Mouse (Mus musculus) heart, postnatal 14 days (tissue): ENCODE results near the gene Il4i1. TPM values are rescaled to one million over a fixed set of nuclear protein-coding genes. Genes with fewer than 3 reads are reported as not detected.

Experiments
- DNase-seq, 2 experiments: peaks; one replicate each; pipeline ENCODE4 v3.0.0; 2021 to 2022
- intact Hi-C: fragments of 180-260 bp; cut with DNase I; formaldehyde crosslinking; loops from one replicate; pipeline ENCODE4 v1.15.1; 2025
- total RNA-seq, 2 experiments: library from RNA; stranded (reverse); gene quantifications; 2 replicates each; pipeline ENCODE4 v1.2.3; 2021

The Il4i1 gene
- total RNA-seq, 2 experiments from 2014 or later, result 0.72 to 1.1 TPM

DNA sequence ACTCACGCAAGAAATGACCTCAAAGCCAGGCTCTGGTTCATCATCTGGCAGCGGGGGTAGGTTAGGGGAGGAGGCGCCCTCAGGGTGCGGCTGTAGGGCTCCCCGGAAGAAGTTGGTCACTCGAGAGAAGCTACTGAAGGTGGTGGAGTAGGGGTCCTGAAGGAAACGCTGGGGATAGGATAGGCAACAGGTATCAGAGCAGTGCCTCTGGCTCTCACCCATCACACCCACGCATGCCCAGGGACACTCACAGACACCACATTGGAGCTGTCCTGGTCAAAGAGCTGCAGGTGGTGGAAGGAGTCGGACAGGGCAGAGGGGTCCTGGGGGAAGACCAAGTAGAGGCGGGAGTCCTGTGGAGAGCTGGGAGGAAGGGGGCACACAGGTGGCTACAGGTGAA, 28.8 kb downstream of the Il4i1 start:
- DNase-seq, result no peak
- intact Hi-C loops, result no loop called here

DNA sequence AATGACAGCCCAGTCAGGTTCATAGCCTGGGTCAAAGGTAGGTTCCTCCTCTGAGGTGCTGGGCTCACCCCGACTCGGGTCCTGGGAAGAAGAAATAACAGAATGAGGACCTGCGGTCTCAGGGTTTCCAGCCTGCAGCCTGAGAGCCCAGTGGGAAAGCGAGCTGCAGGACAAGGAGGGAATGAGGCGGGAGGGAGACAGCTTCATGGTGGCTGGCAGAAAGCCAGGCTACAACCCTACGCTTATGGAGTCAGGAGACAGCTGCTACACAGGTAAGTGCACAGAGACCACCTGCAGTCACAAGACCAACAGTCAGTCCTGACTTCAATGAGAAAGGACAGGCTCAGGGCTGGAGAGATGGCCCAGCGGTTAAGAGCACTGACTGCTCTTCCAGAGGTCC, 30.6 kb downstream of the Il4i1 start:
- intact Hi-C loops, result no loop called here
- no peak for DNase-seq

DNA sequence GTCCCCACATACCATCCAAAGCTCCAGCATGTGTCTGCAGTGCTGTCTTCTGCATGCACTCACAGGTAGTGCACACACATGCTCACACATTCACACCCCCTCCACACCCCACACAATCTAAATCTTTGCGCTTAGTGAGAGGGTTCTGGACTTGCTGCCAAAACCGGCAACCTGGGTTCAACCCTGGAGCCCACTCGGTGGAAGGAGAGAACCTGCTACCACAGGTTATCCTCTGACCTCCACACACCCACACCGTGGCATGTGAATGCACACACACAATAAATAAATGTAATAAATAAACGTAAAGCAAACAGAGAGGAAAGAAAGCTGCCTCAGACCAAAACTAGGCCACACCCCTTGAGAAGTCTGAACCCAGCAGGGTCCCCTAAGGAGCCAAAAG, 31.6 kb downstream of the Il4i1 start:
- intact Hi-C loops, result loop anchor here (2.0 kb wide), 1 partner anchor 31 kb away; the partner anchor contains the start of genes Atf5, Il4i1 and Nup62
- no peak for DNase-seq

DNA sequence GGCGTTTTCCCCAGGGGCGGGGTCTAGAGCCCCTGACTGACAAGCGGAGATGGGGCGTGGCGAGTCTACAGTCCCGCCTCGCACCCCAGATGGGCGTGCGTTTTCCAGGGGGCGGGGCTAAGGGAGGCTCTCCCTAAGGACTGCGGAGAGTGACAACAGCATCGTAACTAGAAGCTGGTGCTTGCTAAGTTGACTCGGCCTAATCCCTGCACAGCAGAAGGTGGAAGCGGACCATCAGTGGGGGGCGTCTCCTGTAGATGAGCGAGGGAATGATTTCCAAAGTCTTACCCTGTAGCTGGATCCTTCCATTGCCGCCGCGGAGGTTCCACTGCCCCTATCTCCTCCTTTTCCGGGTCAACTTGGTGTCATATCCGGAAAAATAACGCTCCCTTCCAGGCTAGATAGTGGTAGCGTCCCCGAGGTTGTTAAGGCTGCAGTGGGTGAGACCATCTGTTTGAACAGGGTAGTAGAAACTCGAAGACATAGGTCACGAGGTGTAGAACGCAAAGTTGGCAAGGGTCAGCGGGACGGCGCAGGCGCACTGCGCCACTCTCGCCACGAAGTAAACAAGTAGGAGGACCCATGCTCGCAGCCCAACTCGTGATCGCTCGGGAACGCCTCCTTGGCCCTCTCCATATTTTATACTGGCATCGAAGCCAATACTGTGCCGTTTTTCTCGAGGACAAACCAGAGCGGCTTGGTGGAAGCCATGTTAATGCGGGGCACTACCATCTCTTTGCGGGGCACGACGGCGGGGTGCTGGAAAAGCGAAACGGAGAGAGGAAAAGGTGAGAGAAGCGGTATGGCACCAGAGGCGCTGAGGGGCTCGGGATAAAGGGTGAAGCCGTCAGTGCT, 32.6 kb downstream of the Il4i1 start, which contains the start of the genes Akt1s1 and Tbc1d17:
TSS of gene Akt1s1 (plus strand) at position 431 of the 855 bp plus-strand sequence.
TSS of gene Tbc1d17 (minus strand) at position 519 of the 855 bp plus-strand sequence.
- peak; percentile 99 for DNase-seq
- intact Hi-C loops, result loop anchor here (2.0 kb wide), 1 partner anchor 32 kb away; the partner anchor contains the start of genes Atf5, Il4i1 and Nup62

DNA sequence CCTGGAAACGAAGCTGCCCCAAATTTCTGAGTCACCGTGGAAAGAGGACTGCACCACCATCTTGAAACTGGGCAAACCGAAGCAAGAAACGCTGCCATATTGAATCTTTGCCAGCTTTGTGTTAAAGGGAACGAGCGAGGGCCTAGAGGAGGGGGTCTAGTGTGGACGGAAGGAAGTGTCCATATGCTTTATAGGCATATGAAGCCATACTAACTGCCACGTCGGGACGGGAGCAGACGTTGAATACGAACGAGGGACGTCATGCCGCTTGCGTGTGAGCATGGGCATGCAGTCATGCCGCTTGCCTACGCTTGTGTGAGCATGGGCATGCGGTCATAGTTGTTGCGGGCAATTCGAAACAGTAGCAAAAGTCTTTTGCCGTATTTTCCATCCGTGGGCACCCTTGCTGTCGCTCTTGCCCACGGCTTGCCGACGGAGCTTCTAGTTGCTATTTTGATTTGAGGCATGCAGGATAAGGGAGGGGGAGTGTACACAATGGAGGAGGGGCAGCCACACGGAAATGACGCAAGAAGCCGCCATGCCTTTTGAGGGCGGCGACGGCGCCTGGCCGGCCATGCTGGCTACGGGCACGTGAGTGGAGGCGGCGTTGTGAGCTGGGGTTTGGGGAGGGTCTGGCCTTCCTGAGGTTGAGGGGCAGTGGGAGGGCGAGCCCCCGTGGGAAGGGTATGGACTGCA, 33.4 kb downstream of the Il4i1 start:
- intact Hi-C loops, result loop anchor here (2.0 kb wide), 1 partner anchor 33 kb away; the partner anchor contains the start of genes Atf5, Il4i1 and Nup62
- DNase-seq, result peak; percentile 89 to 92

DNA sequence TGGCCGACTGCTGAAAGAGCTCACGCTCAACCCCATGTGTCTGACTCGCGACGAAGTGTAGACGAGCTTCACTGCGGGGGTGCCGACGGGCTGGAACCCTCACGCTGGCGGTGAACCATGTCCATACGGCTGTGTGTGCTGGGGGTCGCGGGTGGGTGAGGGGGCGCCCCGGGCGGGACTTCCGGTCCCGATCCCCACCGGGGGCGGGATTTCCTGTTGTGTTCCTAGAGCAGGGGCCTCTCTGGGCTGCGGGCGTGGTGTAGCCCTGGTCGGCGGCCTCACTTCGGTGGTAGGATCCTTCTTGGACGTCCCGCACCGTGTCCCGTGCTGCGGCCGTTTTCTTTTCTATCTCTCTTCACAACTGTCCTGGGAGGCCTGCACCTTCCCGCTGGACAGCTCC, 34.0 kb downstream of the Il4i1 start:
- DNase-seq, result peak; percentile 83 to 84
- intact Hi-C loops, result no loop called here

DNA sequence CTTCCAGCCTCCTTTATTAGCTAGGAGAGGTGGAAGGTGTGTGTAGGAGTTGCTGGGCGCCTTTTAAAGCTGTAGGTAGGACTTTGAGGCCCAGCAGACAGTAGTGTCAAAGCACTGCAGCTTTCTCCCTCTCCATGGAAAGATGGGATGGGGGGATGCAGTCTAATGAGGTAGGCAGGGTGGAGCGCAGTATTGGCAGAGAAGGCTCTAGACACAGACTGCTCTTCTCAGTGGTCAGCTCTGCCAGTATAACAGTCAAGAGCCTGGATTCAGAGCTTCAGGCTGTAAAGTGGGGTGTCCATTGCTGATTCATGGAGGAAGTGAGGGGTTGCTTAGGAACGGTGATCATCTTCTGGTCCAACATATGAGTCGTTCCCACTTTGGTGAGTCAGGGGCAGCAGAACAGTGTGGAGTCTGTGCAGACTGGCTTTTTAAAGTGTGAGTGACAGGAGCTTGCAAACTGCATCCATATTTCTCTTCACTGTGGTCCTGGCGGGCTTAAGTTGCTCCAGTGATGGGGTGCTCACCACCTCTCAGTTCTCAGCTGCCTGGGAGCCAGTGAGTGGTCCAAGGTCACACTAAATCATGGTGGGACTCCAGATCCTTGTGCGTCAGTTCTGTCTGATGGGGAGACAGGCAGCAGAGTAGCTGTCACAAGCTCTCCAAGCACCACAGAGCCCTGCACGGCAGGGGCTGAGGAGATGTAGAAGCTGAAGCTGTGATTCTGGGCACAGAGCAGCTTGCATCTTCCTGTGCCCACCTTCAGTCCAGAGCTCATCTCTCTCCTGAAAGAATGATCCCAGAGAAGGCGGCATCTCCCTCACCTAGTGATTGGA, 34.8 kb downstream of the Il4i1 start:
- no peak for DNase-seq
- intact Hi-C loops, result no loop called here

DNA sequence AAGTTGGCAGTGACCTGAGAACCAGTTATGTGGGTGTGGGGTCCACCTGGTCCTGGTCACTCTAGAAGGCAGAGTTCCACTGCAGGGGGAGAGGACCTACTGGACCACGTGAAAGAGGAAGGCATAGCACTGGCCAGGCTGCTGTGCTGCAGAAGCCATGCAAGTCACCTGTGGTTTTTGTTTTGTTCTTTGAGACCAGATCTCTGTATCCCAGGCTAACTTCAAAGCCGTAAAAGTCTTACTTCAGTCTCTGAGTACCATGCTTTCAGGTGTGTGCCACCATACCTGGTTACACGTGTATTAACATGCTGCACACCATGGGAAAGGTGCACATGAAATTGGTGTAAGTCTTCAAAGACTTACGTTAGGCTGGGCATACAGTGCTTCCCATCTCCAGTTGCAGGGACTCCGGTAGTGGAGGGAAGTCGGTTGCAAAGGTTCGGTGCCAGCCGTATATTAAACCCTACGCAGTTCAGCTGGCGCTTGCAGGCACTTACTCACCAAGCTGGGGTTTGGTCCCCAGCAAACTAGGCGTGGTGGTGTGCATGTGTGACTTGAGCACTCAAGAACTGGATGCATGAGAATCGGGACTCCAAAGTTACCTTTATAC, 35.5 kb downstream of the Il4i1 start:
- intact Hi-C loops, result no loop called here

DNA sequence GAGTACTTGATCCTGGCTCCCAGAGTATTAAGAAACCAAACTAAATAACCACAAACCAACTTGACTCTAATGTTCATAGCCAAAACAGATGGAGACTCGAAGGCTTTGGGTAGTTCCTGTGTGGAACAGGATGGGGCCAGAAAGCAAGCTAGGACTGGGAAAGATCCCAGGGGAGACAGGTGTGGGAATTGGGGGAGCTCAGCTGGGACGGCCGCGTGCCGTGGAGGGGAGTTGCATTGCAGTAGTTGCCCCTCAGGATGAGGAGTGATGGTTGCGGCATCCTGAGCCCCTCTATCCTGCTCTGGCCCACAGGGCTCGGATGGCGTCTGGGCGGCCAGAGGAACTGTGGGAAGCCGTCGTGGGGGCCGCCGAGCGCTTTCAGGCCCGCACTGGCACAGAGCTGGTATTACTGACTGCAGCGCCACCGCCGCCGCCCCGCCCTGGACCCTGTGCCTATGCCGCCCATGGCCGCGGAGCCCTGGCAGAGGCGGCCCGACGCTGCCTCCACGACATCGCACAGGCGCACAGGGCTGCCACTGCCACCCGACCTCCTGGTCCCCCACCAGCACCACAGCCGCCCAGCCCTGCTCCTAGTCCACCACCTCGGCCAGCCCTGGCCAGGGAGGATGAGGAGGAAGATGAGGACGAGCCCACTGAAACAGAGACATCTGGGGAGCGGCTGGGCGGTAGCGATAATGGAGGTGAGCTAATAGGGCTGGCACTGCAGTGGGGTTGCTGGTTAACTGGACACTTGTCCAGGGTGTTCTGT, 36.3 kb downstream of the Il4i1 start:
- DNase-seq, result no peak
- intact Hi-C loops, result no loop called here

More for the DNA sequence above, 35.5 kb downstream of the Il4i1 start:
- DNase-seq, result no peak

DNA sequence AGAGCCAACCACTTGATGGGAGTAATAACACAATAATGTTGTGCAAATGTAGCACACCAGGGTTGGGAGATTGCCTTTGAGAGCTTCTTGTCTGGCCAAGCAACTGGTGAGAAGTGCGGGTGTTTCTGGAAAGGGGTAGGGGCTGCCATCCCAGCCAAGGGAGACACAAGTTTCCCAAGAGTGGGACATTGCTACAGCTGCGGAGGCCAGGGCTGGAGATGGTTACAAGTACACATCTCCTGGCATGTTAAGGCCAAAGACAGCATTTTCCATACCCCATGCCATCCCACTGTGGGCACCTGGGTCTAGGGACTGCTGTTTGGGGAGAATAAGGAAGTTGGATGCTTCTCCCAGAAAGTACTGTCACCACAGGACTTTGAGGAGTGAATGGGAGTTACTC, 36.9 kb downstream of the Il4i1 start:
- DNase-seq, result no peak
- intact Hi-C loops, result no loop called here

DNA sequence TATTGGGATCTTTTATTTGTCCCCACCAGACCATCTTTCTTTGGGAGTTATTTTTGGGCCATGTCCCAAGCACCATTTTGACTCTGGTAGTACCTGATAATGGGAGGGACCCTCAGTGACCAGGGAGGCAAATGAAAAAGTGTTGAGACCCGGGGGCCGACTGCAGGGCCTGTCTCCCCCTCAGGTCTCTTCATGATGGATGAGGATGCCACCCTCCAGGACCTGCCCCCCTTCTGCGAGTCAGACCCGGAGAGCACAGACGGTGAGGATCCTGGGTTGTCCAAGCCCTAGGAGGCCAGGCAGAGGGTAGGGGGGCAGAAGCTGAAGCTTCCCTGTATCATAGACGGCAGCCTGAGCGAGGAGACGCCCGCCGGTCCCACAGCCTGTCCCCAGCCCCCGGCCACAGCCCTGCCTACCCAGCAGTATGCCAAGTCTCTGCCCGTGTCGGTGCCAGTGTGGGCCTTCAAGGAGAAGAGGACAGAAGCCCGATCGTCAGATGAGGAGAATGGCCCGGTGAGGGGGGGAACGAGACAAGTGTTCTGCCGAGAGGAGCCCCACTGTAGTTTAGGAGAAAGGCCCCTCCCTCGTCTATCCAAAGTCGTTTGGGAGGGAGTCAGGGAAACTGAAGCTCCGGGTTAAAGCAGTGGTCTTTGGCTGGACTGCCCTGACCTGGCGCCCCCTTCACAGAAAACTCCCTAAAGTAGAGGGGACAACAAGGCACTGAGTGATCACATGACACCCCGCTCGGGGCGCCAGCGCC, 37.6 kb downstream of the Il4i1 start:
- no peak for DNase-seq
- intact Hi-C loops, result no loop called here

DNA sequence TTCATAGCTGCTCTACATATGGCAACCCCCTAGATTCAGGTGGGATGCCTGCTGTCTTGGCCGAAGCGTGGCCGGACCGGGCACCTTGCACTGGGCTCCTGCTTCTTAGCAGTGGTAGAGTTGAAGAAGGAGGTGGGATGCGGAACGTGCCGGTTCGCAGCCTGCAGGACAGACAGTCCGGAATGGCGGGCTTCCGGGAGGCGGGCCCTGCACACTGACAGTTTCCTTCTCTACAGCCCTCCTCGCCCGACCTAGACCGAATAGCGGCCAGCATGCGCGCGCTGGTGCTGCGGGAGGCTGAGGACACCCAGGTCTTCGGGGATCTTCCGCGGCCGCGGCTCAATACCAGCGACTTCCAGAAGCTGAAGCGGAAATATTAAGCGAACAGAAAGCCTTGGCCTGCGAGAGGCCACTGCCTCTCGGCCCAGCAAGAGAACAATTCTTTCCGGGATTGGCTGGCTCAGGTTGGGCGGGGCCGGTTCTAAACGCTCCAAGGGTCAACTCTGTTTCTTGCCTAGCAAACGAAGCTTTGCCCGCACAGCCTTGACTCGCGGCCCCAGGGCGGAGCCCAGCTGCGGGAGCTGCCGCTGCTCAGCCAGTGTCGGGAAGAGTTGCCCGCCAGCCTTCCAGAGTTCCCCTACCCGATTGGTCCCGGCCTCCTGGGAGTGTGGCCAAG, 38.3 kb downstream of the Il4i1 start:
- intact Hi-C loops, result no loop called here
- DNase-seq, result peak; percentile 86 to 87

DNA sequence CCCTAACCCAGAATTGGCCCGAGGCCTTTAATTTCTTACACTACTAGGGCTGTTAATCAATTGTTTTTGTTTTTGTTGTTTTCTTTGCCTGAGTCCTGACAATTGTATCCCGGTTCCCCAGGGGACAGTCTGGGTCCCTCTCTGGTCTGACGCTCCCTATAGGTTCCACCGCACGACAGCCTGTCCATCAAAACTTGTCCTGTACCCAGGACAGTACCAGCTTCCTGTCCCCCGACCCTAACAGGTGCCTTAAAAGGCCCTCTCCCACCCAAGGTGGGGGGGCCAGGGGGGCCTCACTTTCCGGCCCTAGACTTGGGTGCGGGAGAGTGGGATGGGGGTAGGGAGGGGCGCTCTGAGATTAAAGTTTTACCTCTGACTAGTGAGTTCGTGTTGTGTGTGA, 38.8 kb downstream of the Il4i1 start:
- intact Hi-C loops, result no loop called here
- DNase-seq, result no peak

DNA sequence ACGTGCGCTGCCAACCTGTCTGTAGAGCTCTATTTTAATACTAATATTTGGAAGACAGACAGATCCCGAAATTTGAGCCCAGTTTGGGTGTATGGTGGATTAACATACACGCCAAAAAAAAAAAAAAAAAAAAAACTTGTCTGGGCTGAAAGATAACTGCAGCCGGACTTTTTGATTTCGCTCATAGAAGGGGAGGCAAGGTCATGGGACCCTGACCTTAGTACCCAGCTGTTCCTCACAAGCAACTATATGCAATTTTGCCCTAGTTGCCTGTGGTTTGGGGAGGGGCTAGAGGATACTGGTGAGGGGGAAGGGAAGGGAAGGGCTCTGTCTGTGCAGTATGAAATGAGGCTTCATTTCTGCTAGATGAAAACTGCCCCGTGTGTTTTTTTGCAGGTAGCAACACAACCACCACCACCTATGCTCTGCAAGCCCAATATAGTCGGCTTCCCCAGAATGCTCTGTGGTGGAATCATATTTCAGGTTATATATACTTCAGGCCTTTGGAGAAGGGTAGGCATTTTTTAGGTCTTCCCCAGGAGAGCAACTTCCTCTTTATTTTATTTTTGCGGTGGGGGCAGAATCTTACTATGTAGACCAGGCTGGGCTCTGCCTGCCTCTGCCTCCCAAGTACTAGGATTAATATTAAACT, 40.2 kb downstream of the Il4i1 start:
- no peak for DNase-seq
- intact Hi-C loops, result no loop called here

DNA sequence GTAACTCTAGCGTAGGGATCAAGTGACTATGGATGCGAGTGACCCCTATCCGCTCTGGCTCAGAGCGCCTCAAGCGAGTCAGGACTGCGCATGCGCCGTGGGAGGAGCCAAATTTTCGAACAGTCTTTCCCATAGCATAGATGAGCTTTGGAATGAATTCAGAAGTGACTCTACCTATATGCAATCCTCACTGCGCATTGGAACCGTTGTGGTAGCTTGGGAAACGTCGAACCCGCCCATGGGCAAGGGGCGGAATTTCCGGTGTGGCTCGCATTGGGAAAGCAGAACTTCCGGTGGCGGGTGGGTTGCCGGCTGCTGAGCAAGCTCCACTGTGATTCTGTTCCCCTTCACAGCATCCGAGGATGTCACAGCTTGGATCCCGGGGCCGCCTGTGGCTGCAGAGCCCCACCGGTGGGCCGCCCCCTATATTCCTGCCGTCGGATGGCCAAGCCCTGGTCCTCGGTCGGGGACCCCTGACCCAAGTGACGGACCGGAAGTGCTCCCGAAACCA, 40.9 kb downstream of the Il4i1 start, which contains the start of gene Pnkp:
TSS of gene Pnkp (plus strand) at position 98 of the 511 bp plus-strand sequence.
- peak; percentile 83 to 88 for DNase-seq
- intact Hi-C loops, result no loop called here

DNA sequence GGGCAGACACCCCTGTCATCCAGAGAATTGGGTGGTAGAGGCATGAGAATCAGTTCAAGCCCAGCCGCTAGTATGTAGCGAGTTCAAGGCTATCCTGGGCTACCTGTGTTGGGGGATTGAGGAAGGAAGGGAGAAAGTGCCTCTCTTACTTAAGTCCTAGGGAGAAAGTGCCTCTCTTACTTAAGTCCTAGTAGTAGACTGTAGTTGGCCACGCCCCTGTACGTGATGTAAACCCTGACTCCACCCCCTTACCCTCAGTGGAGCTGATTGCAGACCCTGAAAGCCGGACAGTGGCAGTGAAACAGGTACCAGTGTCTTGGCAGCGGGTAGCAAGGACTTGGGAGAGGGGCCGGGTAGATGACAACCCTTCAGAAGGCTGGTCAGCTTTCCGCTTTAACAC, 41.7 kb downstream of the Il4i1 start:
- DNase-seq, result no peak
- intact Hi-C loops, result no loop called here

DNA sequence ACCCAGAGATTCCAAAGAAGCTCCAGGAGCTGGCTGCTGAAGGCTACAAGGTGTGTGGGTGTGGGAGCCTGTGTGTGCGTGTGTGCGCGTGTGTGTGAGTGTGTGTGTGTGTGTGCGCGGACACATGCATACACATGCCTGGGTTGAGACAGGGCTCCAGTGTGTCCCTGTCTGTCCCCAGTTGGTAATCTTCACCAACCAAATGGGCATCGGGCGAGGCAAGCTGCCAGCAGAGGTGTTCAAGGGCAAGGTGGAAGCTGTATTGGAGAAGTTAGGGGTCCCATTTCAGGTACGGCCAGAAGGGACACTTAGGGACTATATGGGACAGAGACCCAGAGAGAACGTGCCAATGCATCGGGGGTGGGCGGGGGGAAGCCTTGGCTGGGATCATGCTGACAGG, 43.7 kb downstream of the Il4i1 start:
- DNase-seq, result no peak
- intact Hi-C loops, result no loop called here
